Mouse (Mus musculus): ENCODE measurements around the gene Sit1. TPM values are rescaled to one million over a fixed set of nuclear protein-coding genes. Genes with fewer than 3 reads are reported as not detected.
A peak's percentile ranks its signal among the peaks of the same experiment; 100 is the strongest.

Gene Sit1
- polyA plus RNA-seq, 1 experiment from 2014 or later, result 3.9 TPM

GRCm38 (mm10) chr4:43515764-43516708, 32.5 kb upstream of the Sit1 start:
- ATAC-seq (replicated peaks; ENCODE audit: extremely low read depth, insufficient read depth, low FRiP score), result no peak
- H3K4me2 ChIP-seq (ENCODE audit: low read depth, low read length), result no peak overlapping the region
- H3K4me3 ChIP-seq (ENCODE audit: low read length), result no peak overlapping the region
- H3K36me3 ChIP-seq (ENCODE audit: control insufficient read depth, insufficient read depth), result peaks cover 14% of the 10 kb centered on the region; the same call in 1 of the 2 replicates
- 56% methylated on average over 11 of the region's 11 CpGs for WGBS
- H3K27ac ChIP-seq (ENCODE audit: low read length), result no peak overlapping the region
- H3K9ac ChIP-seq (ENCODE audit: low read length), result no peak overlapping the region
- H3K9me3 ChIP-seq (replicated peaks; ENCODE audit: control insufficient read depth, low read length), result no peaks in the 10 kb centered on the region
- H3K27me3 ChIP-seq (ENCODE audit: control insufficient read depth, insufficient read depth, low read length), result no peaks in the 10 kb centered on the region
- peaks cover 27% of the 10 kb centered on the region for H3K4me1 ChIP-seq (ENCODE audit: control insufficient read depth, insufficient read depth, low read length)

- H3K4me1 ChIP-seq (ENCODE audit: control insufficient read depth, insufficient read depth, low read length), result peaks cover 14% of the 10 kb centered on the region
- WGBS, result 52% methylated on average over 4 of the region's 4 CpGs
These were observed 30.3 kb upstream of the Sit1 start for GRCm38 (mm10) chr4:43513791-43514190.

GRCm38 (mm10) chr4:43513300-43513699, 29.8 kb upstream of the Sit1 start:
- H3K4me3 ChIP-seq (ENCODE audit: low read length), result no peak overlapping the region
- H3K36me3 ChIP-seq (ENCODE audit: control insufficient read depth, insufficient read depth), result peaks cover 8% of the 10 kb centered on the region; the same call in 1 of the 2 replicates
- no peak overlapping the region for H3K27ac ChIP-seq (ENCODE audit: low read length)
- no peak for ATAC-seq (replicated peaks; ENCODE audit: extremely low read depth, insufficient read depth, low FRiP score)
- no peak overlapping the region for H3K4me2 ChIP-seq (ENCODE audit: low read depth, low read length)
- no peak overlapping the region for H3K9ac ChIP-seq (ENCODE audit: low read length)
- no peaks in the 10 kb centered on the region for H3K27me3 ChIP-seq (ENCODE audit: control insufficient read depth, insufficient read depth, low read length)
- peaks cover 18% of the 10 kb centered on the region for H3K4me1 ChIP-seq (ENCODE audit: control insufficient read depth, insufficient read depth, low read length)
- no peaks in the 10 kb centered on the region for H3K9me3 ChIP-seq (replicated peaks; ENCODE audit: control insufficient read depth, low read length)
- 91% methylated on average over 4 of the region's 4 CpGs for WGBS

More at GRCm38 (mm10) chr4:43513791-43514190, 30.3 kb upstream of the Sit1 start:
- no peaks in the 10 kb centered on the region for H3K27me3 ChIP-seq (ENCODE audit: control insufficient read depth, insufficient read depth, low read length)
- H3K27ac ChIP-seq (ENCODE audit: low read length), result no peak overlapping the region
- no peaks in the 10 kb centered on the region for H3K9me3 ChIP-seq (replicated peaks; ENCODE audit: control insufficient read depth, low read length)
- no peak overlapping the region for H3K4me2 ChIP-seq (ENCODE audit: low read depth, low read length)
- peaks cover 9% of the 10 kb centered on the region; the same call in 1 of the 2 replicates for H3K36me3 ChIP-seq (ENCODE audit: control insufficient read depth, insufficient read depth)
- no peak for ATAC-seq (replicated peaks; ENCODE audit: extremely low read depth, insufficient read depth, low FRiP score)
- H3K9ac ChIP-seq (ENCODE audit: low read length), result no peak overlapping the region
- no peak overlapping the region for H3K4me3 ChIP-seq (ENCODE audit: low read length)

GRCm38 (mm10) chr4:43512653-43513052, 29.1 kb upstream of the Sit1 start:
- no peak overlapping the region for H3K4me2 ChIP-seq (ENCODE audit: low read depth, low read length)
- no peaks in the 10 kb centered on the region for H3K27me3 ChIP-seq (ENCODE audit: control insufficient read depth, insufficient read depth, low read length)
- H3K27ac ChIP-seq (ENCODE audit: low read length), result no peak overlapping the region
- no peak overlapping the region for H3K9ac ChIP-seq (ENCODE audit: low read length)
- H3K4me3 ChIP-seq (ENCODE audit: low read length), result no peak overlapping the region
- WGBS, result 41% methylated on average over 7 of the region's 7 CpGs
- no peaks in the 10 kb centered on the region for H3K9me3 ChIP-seq (replicated peaks; ENCODE audit: control insufficient read depth, low read length)
- peaks cover 8% of the 10 kb centered on the region; the same call in 1 of the 2 replicates for H3K36me3 ChIP-seq (ENCODE audit: control insufficient read depth, insufficient read depth)
- H3K4me1 ChIP-seq (ENCODE audit: control insufficient read depth, insufficient read depth, low read length), result peaks cover 23% of the 10 kb centered on the region
- no peak for ATAC-seq (replicated peaks; ENCODE audit: extremely low read depth, insufficient read depth, low FRiP score)

- Histone ChIP-seq H3K36me3 (ENCODE audit: control insufficient read depth, insufficient read depth) (peaks cover 6% of the 10 kb centered on the region; the same call in 1 of the 2 replicates), H3K4me2 (ENCODE audit: low read depth, low read length) (no peak overlapping the region), H3K4me1 (ENCODE audit: control insufficient read depth, insufficient read depth, low read length) (peaks cover 24% of the 10 kb centered on the region), H3K4me3 (ENCODE audit: low read length) (no peak overlapping the region), H3K9ac (ENCODE audit: low read length) (no peak overlapping the region), H3K9me3 (replicated peaks; ENCODE audit: control insufficient read depth, low read length) (no peaks in the 10 kb centered on the region), H3K27ac (ENCODE audit: low read length) (no peak overlapping the region), H3K27me3 (ENCODE audit: control insufficient read depth, insufficient read depth, low read length) (no peaks in the 10 kb centered on the region)
- no peak for ATAC-seq (replicated peaks; ENCODE audit: extremely low read depth, insufficient read depth, low FRiP score)
- whole genome bisulfite sequencing, result 55% methylated on average over 19 of the region's 19 CpGs
These were observed 28.3 kb upstream of the Sit1 start for GRCm38 (mm10) chr4:43511675-43512454.

DNA sequence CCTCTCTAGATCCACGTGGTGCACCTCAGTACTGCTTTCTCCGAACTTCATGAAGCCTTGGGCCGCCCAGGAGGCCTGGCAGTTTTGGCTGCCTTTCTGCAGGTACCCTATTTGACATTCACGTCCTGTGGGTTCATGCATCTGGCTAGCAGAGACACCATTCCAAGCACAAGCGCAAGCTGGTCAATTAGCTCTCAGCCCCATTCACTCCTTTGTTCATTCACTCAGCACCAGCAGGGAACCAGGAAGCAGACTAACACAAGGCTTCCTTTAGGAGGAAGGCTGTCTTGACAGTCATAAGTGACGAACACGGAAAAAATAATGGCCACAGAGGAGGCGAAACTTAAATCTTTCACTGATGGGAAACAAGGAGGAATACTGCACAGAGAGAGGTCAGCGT, 25.6 kb upstream of the Sit1 start:
- peaks cover 18% of the 10 kb centered on the region for H3K4me1 ChIP-seq (ENCODE audit: control insufficient read depth, insufficient read depth, low read length)
- ATAC-seq (replicated peaks; ENCODE audit: extremely low read depth, insufficient read depth, low FRiP score), result no peak
- peak overlapping the region; percentile 84 for H3K4me2 ChIP-seq (ENCODE audit: low read depth, low read length)
- no peaks in the 10 kb centered on the region for H3K9me3 ChIP-seq (replicated peaks; ENCODE audit: control insufficient read depth, low read length)
- H3K9ac ChIP-seq (ENCODE audit: low read length), result peak overlapping the region; percentile 84
- no peaks in the 10 kb centered on the region for H3K36me3 ChIP-seq (ENCODE audit: control insufficient read depth, insufficient read depth)
- WGBS, result 33% methylated on average over 9 of the region's 9 CpGs
- H3K4me3 ChIP-seq (ENCODE audit: low read length), result peak overlapping the region; percentile 70
- H3K27ac ChIP-seq (ENCODE audit: low read length), result no peak overlapping the region
- H3K27me3 ChIP-seq (ENCODE audit: control insufficient read depth, insufficient read depth, low read length), result no peaks in the 10 kb centered on the region

GRCm38 (mm10) chr4:43508666-43508997, 25.1 kb upstream of the Sit1 start:
- Histone ChIP-seq H3K36me3 (ENCODE audit: control insufficient read depth, insufficient read depth) (no peaks in the 10 kb centered on the region), H3K9ac (ENCODE audit: low read length) (peak overlapping the region; percentile 84), H3K4me3 (ENCODE audit: low read length) (peak overlapping the region; percentile 70), H3K27ac (ENCODE audit: low read length) (peak overlapping the region; percentile 74), H3K27me3 (ENCODE audit: control insufficient read depth, insufficient read depth, low read length) (no peaks in the 10 kb centered on the region), H3K9me3 (replicated peaks; ENCODE audit: control insufficient read depth, low read length) (no peaks in the 10 kb centered on the region), H3K4me1 (ENCODE audit: control insufficient read depth, insufficient read depth, low read length) (peaks cover 18% of the 10 kb centered on the region), H3K4me2 (ENCODE audit: low read depth, low read length) (peak overlapping the region; percentile 84)
- peak; percentile 87 for ATAC-seq (replicated peaks; ENCODE audit: extremely low read depth, insufficient read depth, low FRiP score)
- 2% methylated on average over 13 of the region's 13 CpGs for WGBS

DNA sequence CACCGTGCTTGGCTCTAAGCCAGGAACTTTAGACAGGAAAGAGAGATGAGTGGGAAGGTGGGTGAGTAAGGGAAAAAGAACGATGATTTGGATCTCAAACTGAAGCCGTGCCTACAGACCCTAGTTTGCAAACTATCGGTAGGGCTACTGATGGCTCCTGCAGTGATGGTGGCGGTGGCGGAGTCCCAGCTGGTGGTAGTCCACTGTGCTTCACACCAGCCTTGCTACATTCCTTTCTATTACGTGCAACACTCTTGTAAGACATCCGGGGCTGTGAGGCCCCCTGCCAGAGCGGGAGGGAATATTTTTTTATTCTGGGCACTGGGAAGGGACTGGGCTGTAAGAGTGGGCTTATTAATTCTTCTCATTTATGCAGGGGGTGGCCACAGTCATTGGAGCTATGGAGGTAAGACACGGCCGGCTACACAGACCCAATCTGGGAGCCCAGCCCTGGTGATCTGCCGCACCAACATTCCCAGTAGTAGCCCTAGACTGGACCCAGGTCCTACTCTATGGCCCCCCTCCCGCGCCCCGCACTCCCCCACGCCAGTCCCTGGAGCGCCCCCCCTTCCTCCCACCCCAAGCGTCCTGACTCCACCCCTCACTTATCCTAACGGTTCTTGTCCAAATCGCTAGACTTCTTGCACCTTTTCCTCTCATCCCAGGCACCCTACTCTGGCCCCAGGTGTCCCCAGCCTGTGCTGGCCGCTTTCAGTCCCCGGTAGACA, 24.6 kb upstream of the Sit1 start:
- H3K36me3 ChIP-seq (ENCODE audit: control insufficient read depth, insufficient read depth), result no peaks in the 10 kb centered on the region
- no peaks in the 10 kb centered on the region for H3K9me3 ChIP-seq (replicated peaks; ENCODE audit: control insufficient read depth, low read length)
- peak overlapping the region; percentile 70 for H3K4me3 ChIP-seq (ENCODE audit: low read length)
- H3K4me2 ChIP-seq (ENCODE audit: low read depth, low read length), result peak overlapping the region; percentile 84
- peak; percentile 46 for ATAC-seq (replicated peaks; ENCODE audit: extremely low read depth, insufficient read depth, low FRiP score)
- H3K27me3 ChIP-seq (ENCODE audit: control insufficient read depth, insufficient read depth, low read length), result no peaks in the 10 kb centered on the region
- H3K4me1 ChIP-seq (ENCODE audit: control insufficient read depth, insufficient read depth, low read length), result peaks cover 18% of the 10 kb centered on the region
- peak overlapping the region; percentile 74 for H3K27ac ChIP-seq (ENCODE audit: low read length)
- WGBS, result 5% methylated on average over 22 of the region's 22 CpGs
- peak overlapping the region; percentile 84 for H3K9ac ChIP-seq (ENCODE audit: low read length)
